Mouse (Mus musculus) liver, adult 2 months (tissue): Measurements from ENCODE around the gene Evi5.

ENCODE experiments used
- CTCF ChIP-seq: fragments of 200-500 bp; IDR thresholded peaks from 2 replicates; pipeline ENCODE4 v1.5.1; 2011; ENCODE audit warnings: low read depth, low read length, control low read depth
- POLR2A ChIP-seq: fragments of 200-500 bp; IDR thresholded peaks from 2 replicates; pipeline ENCODE4 v1.6.1; 2011; ENCODE audit warnings: low read length, control low read depth; ENCODE audit not compliant: insufficient read depth; ENCODE audit errors: extremely low read depth

GRCm38 (mm10) chr5:107764486-107764885, 110.4 kb downstream of the Evi5 start:
- TF ChIP-seq CTCF: no peak
- no peak for TF ChIP-seq POLR2A
